Mouse (Mus musculus): ENCODE results near the gene Robo1. TPM values are rescaled to one million over a fixed set of nuclear protein-coding genes. Genes with fewer than 3 reads are reported as not detected.

The Robo1 gene
- polyA plus RNA-seq, 1 experiment from 2014 or later, result 58.1 TPM

DNA sequence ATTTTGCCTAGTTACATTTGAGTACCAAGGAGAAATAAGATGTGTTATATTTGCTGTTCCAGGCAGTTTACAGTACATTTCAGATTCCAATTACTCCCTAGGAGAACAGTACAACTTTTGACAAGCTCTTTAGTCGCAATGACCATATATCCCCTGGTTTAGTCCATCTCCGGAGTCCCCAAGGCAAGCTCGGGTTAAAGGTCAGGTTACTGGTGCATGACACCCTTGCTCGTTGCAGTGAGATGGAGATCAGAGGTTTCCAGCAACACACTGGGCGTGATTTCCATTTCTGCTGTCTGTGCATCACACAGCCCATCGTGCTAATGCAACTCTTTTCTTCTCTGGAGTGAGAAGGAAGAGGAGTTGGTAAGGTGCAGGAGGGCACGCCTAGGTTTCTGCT lies 464.9 kb downstream of the Robo1 start:
- WGBS, result 40% methylated on average over 7 of the region's 7 CpGs
- Histone ChIP-seq H3K36me3 (ENCODE audit: control insufficient read depth, insufficient read depth) (no peaks in the 10 kb centered on the region), H3K9ac (replicated peaks; ENCODE audit: low read depth, low read length) (no peak overlapping the region), H3K27me3 (replicated peaks; ENCODE audit: control insufficient read depth, insufficient read depth, low read length) (no peaks in the 10 kb centered on the region), H3K9me3 (ENCODE audit: control insufficient read depth, low read length) (no peaks in the 10 kb centered on the region), H3K4me2 (ENCODE audit: low read length) (no peak overlapping the region), H3K4me3 (replicated peaks; ENCODE audit: low read length) (no peak overlapping the region), H3K27ac (ENCODE audit: low read length) (no peak overlapping the region), H3K4me1 (replicated peaks; ENCODE audit: control insufficient read depth, insufficient read depth, low read length) (peaks cover 10% of the 10 kb centered on the region)
- no peak for ATAC-seq

DNA sequence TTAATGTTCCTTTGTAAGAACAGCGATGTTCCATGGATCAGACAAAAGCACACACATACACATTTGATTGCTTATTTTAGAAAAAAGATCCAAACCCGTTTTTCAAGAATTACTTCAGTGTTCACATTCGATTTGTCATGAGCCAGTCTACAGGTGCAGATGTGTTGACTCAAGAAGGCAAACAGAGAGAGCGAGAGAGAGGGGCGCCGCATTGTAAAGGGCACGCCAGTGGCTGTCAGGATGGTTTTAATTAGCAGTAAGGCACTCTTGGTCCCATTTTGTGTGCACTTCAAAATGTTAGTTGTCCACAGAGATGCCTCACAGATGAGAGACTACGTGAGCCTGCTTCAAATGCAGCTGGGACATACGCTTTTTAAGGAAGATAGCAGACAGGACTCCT lies 470.4 kb downstream of the Robo1 start:
- H3K27ac ChIP-seq (ENCODE audit: low read length), result no peak overlapping the region
- WGBS, result 65% methylated on average over 9 of the region's 9 CpGs
- no peak for ATAC-seq

DNA sequence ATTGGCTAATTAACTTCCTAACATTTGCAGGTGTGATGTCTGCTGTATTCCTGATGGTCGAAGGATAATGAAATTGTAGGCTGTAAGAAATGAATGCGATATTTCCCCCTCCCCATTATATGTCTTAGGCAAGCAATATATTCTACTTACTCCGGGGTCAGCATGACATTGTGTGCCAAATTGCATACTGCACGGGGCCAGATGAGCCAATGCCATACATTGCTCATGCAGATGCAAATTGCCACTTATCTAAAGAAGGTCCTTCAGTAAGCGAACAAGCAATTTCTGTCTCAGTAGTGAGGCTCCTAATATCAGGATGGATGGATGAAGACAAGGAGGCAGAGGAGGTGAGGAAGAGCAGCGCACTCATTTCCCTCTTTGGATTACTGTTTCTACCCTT lies 474.1 kb downstream of the Robo1 start:
- 75% methylated on average over 6 of the region's 6 CpGs for WGBS
- no peak for ATAC-seq
- H3K9me3 ChIP-seq (ENCODE audit: control insufficient read depth, low read length), result no peaks in the 10 kb centered on the region

More for the DNA sequence above, 470.4 kb downstream of the Robo1 start:
- no peaks in the 10 kb centered on the region for H3K36me3 ChIP-seq (ENCODE audit: control insufficient read depth, insufficient read depth)
- H3K27me3 ChIP-seq (replicated peaks; ENCODE audit: control insufficient read depth, insufficient read depth, low read length), result no peaks in the 10 kb centered on the region
- no peak overlapping the region for H3K4me2 ChIP-seq (ENCODE audit: low read length)
- no peak overlapping the region for H3K9ac ChIP-seq (replicated peaks; ENCODE audit: low read depth, low read length)
- no peak overlapping the region for H3K4me3 ChIP-seq (replicated peaks; ENCODE audit: low read length)
- H3K9me3 ChIP-seq (ENCODE audit: control insufficient read depth, low read length), result no peaks in the 10 kb centered on the region
- no peaks in the 10 kb centered on the region; the same call in 1 of the 2 replicates for H3K4me1 ChIP-seq (replicated peaks; ENCODE audit: control insufficient read depth, insufficient read depth, low read length)

DNA sequence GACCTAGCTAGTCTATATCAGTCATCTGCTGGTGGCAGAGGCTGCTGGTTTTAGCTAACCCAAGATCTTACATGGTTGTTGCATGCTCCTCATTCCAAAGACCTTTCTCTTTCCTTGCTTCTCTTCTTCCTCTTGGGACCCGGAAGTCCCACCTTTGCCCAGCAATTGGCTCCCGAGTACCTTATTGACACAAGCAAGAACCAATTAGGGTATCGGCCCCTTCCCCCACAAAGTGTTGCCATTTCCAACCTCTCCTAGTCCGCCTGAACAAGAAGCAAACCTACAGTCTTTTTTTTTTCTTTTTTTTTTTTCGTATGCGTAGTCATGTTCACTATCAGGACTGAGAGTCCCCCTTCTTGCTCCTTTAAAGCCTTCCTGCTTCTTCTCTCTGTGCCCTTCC lies 478.0 kb downstream of the Robo1 start:
- no peaks in the 10 kb centered on the region for H3K4me1 ChIP-seq (replicated peaks; ENCODE audit: control insufficient read depth, insufficient read depth, low read length)
- ATAC-seq, result no peak

More for the DNA sequence above, 474.1 kb downstream of the Robo1 start:
- H3K27me3 ChIP-seq (replicated peaks; ENCODE audit: control insufficient read depth, insufficient read depth, low read length), result no peaks in the 10 kb centered on the region
- no peak overlapping the region for H3K27ac ChIP-seq (ENCODE audit: low read length)
- H3K9ac ChIP-seq (replicated peaks; ENCODE audit: low read depth, low read length), result no peak overlapping the region
- no peak overlapping the region for H3K4me3 ChIP-seq (replicated peaks; ENCODE audit: low read length)
- H3K4me1 ChIP-seq (replicated peaks; ENCODE audit: control insufficient read depth, insufficient read depth, low read length), result no peaks in the 10 kb centered on the region; the same call in 1 of the 2 replicates
- no peak overlapping the region for H3K4me2 ChIP-seq (ENCODE audit: low read length)
- no peaks in the 10 kb centered on the region for H3K36me3 ChIP-seq (ENCODE audit: control insufficient read depth, insufficient read depth)

DNA sequence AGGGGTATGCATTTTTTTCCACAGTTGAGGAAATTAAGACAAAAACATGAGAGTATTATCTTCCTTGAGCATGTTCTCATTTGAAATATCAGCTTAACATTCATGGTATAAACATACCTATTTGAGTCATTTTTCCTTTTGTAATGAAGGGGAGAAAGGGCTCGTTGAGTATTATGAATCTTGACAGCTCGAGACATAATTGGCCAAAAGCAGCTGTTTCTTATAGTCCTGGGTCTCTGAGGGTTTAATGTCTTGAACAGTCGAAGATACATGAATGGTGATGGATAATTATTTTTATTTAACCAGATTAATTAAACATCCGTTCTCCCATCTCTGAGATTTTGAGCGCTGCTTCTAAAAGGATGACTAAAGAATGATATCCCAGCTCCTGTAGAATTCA lies 478.5 kb downstream of the Robo1 start:
- Histone ChIP-seq H3K4me2 (ENCODE audit: low read length) (no peak overlapping the region), H3K9ac (replicated peaks; ENCODE audit: low read depth, low read length) (no peak overlapping the region), H3K4me1 (replicated peaks; ENCODE audit: control insufficient read depth, insufficient read depth, low read length) (no peaks in the 10 kb centered on the region), H3K36me3 (ENCODE audit: control insufficient read depth, insufficient read depth) (no peaks in the 10 kb centered on the region), H3K27me3 (replicated peaks; ENCODE audit: control insufficient read depth, insufficient read depth, low read length) (no peaks in the 10 kb centered on the region), H3K27ac (ENCODE audit: low read length) (no peak overlapping the region), H3K9me3 (ENCODE audit: control insufficient read depth, low read length) (no peaks in the 10 kb centered on the region), H3K4me3 (replicated peaks; ENCODE audit: low read length) (no peak overlapping the region)
- ATAC-seq, result no peak
- WGBS, result 57% methylated on average over 5 of the region's 5 CpGs

More for the DNA sequence above, 478.0 kb downstream of the Robo1 start:
- no peaks in the 10 kb centered on the region for H3K27me3 ChIP-seq (replicated peaks; ENCODE audit: control insufficient read depth, insufficient read depth, low read length)
- H3K27ac ChIP-seq (ENCODE audit: low read length), result no peak overlapping the region
- no peak overlapping the region for H3K4me2 ChIP-seq (ENCODE audit: low read length)
- H3K4me3 ChIP-seq (replicated peaks; ENCODE audit: low read length), result no peak overlapping the region
- 89% methylated on average over 6 of the region's 6 CpGs for WGBS
- H3K9me3 ChIP-seq (ENCODE audit: control insufficient read depth, low read length), result no peaks in the 10 kb centered on the region
- no peaks in the 10 kb centered on the region for H3K36me3 ChIP-seq (ENCODE audit: control insufficient read depth, insufficient read depth)
- H3K9ac ChIP-seq (replicated peaks; ENCODE audit: low read depth, low read length), result no peak overlapping the region

DNA sequence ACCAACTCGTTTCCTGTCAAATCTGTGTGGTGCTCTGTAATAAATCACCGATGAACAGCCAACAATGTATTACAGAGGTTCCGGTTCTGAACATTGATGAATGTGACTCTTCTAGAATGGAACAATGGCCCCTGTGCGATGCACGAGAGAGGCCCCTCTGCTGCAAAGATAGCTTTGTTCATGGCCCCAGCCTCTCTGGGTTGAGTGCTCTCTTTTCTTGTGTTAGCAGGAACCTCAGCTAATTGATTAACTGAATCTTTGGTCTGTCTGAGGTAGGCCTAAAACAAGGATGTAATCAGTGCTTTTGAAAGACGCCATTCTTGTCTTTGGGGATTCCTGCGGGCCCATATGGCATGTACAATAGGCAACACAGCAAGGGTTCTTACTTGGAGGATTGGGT lies 479.9 kb downstream of the Robo1 start:
- no peaks in the 10 kb centered on the region for H3K9me3 ChIP-seq (ENCODE audit: control insufficient read depth, low read length)
- H3K4me2 ChIP-seq (ENCODE audit: low read length), result no peak overlapping the region
- H3K9ac ChIP-seq (replicated peaks; ENCODE audit: low read depth, low read length), result no peak overlapping the region
- H3K36me3 ChIP-seq (ENCODE audit: control insufficient read depth, insufficient read depth), result no peaks in the 10 kb centered on the region
- no peak overlapping the region for H3K27ac ChIP-seq (ENCODE audit: low read length)
- ATAC-seq, result no peak
- no peak overlapping the region for H3K4me3 ChIP-seq (replicated peaks; ENCODE audit: low read length)
- H3K4me1 ChIP-seq (replicated peaks; ENCODE audit: control insufficient read depth, insufficient read depth, low read length), result no peaks in the 10 kb centered on the region
- H3K27me3 ChIP-seq (replicated peaks; ENCODE audit: control insufficient read depth, insufficient read depth, low read length), result no peaks in the 10 kb centered on the region
- WGBS, result 11% methylated on average over 7 of the region's 7 CpGs

DNA sequence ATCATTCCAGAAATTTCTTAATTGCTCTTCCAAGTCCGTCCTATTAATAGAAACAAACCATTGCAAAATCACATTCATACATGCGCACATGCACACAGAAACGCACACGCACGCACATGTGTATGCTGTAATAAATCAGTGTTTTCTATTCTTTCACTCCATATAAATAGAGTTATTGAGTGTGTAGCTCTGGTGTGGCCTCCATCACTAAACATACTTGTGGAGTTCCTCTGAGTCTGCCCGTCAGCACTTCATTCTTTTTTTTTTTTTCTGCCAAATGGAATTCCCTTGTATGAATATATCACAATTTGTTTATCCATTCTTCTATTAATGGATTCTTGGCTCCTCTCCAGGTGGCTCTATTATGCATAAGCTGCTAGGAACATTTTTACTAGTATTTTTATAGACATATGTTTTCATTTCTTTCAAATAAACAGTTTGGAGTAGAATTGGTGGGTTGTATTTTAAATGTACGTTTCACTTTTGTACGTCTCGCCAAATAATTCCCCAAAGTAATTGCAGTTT lies 483.1 kb downstream of the Robo1 start:
- H3K27ac ChIP-seq (ENCODE audit: low read length), result no peak overlapping the region
- no peak overlapping the region for H3K9ac ChIP-seq (replicated peaks; ENCODE audit: low read depth, low read length)
- WGBS, result 76% methylated on average over 9 of the region's 9 CpGs
- ATAC-seq, result no peak
- no peaks in the 10 kb centered on the region for H3K9me3 ChIP-seq (ENCODE audit: control insufficient read depth, low read length)
- H3K4me1 ChIP-seq (replicated peaks; ENCODE audit: control insufficient read depth, insufficient read depth, low read length), result peaks cover 13% of the 10 kb centered on the region
- no peaks in the 10 kb centered on the region for H3K36me3 ChIP-seq (ENCODE audit: control insufficient read depth, insufficient read depth)
- H3K4me3 ChIP-seq (replicated peaks; ENCODE audit: low read length), result no peak overlapping the region
- no peaks in the 10 kb centered on the region for H3K27me3 ChIP-seq (replicated peaks; ENCODE audit: control insufficient read depth, insufficient read depth, low read length)
- H3K4me2 ChIP-seq (ENCODE audit: low read length), result no peak overlapping the region

DNA sequence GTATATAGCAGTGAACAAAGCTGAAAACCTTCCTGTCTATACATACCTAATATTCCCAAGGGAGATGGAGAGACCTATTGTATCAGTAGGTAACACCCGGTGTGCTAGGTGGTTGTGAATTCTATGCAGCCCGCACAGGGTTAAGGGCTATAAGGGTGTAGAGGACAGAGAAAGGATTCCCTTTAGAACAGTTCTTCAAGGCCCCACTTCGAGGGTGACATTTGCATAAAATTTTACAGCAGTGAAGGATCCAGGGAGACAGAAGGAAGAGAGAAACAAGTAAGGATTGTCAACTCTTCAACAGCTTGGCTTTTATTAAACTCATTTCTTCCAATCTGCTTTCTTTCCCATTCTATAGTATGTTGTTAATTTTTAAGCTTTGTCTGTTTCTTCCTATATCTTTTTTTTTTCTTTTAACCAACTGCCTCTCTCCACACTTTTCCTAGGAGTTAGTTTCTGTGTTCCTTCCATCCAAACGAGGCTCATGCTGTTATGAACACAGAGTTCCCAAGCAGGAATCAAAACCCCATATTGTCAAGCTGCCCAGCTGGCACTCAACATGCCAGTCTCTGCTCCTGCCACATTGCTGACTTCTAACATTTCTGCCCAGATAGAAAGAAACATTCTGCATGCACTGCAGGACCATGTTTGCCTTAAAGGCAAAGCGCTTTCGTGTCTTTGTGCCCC lies 486.7 kb downstream of the Robo1 start:
- Histone ChIP-seq H3K27me3 (replicated peaks; ENCODE audit: control insufficient read depth, insufficient read depth, low read length) (no peaks in the 10 kb centered on the region), H3K4me3 (replicated peaks; ENCODE audit: low read length) (no peak overlapping the region), H3K27ac (ENCODE audit: low read length) (peak overlapping the region; percentile 52), H3K4me2 (ENCODE audit: low read length) (no peak overlapping the region), H3K9ac (replicated peaks; ENCODE audit: low read depth, low read length) (no peak overlapping the region), H3K36me3 (ENCODE audit: control insufficient read depth, insufficient read depth) (no peaks in the 10 kb centered on the region), H3K9me3 (ENCODE audit: control insufficient read depth, low read length) (no peaks in the 10 kb centered on the region), H3K4me1 (replicated peaks; ENCODE audit: control insufficient read depth, insufficient read depth, low read length) (peaks cover 14% of the 10 kb centered on the region)
- ATAC-seq, result peak; percentile 78
- WGBS, result 52% methylated on average over 6 of the region's 6 CpGs

DNA sequence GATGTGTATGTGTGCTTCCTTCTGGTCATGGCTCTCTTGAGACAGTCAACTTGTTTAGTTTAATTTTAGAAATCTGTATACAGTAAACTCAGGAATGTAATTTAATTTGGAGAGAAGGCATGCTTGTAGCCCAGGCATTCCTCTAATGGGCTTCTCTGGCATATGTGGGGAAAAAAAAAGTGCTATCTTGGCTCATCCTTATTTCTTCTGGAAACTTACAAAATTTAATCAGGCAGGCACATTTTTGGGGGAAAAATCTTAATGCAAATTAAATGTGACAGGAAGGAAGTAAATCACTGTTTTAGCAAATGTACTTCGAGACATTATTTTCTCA lies 487.2 kb downstream of the Robo1 start:
- H3K9me3 ChIP-seq (ENCODE audit: control insufficient read depth, low read length), result no peaks in the 10 kb centered on the region
- no peaks in the 10 kb centered on the region for H3K36me3 ChIP-seq (ENCODE audit: control insufficient read depth, insufficient read depth)
- H3K4me3 ChIP-seq (replicated peaks; ENCODE audit: low read length), result no peak overlapping the region
- peak overlapping the region; percentile 52 for H3K27ac ChIP-seq (ENCODE audit: low read length)
- no peak overlapping the region for H3K9ac ChIP-seq (replicated peaks; ENCODE audit: low read depth, low read length)
- no peak; the same call in 1 of the 2 replicates for ATAC-seq
- WGBS, result 48% methylated on average over 1 of the region's 1 CpGs
- no peak overlapping the region for H3K4me2 ChIP-seq (ENCODE audit: low read length)
- H3K27me3 ChIP-seq (replicated peaks; ENCODE audit: control insufficient read depth, insufficient read depth, low read length), result no peaks in the 10 kb centered on the region
- H3K4me1 ChIP-seq (replicated peaks; ENCODE audit: control insufficient read depth, insufficient read depth, low read length), result peaks cover 19% of the 10 kb centered on the region

Data from forebrain, embryonic 16.5 days (tissue).